Mouse (Mus musculus): ENCODE data around the gene Doc2b.

GRCm38 (mm10) chr11:75775919-75776318 lies 19.9 kb downstream of the Doc2b start:
- TF ChIP-seq CTCF (IDR thresholded peaks at IDR 0.05; ENCODE audit: low read depth, low read length) (no peak), GATA1 (IDR thresholded peaks at IDR 0.05; ENCODE audit: borderline replicate concordance, low read length) (no peak), TAL1 (conservative IDR thresholded peaks at IDR 0.05; ENCODE audit: low read depth, low read length) (no peak), POLR2AphosphoS5 (IDR thresholded peaks at IDR 0.05; ENCODE audit: insufficient replicate concordance, low read depth, low read length) (no peak), GATA2 (IDR thresholded peaks at IDR 0.05; ENCODE audit: borderline replicate concordance, low read depth, low read length) (no peak)

Data from G1E (cell line).